Mouse (Mus musculus) CH12.LX (cell line): Measurements from ENCODE around the gene Gm37240. TPM values are rescaled to one million over a fixed set of nuclear protein-coding genes. Genes with fewer than 3 reads are reported as not detected.

Experiments
- DNase-seq: peaks from one replicate; pipeline ENCODE4 v3.0.0-alpha.2; 2013; ENCODE audit errors: extremely low read depth
- H3K27ac ChIP-seq: 2 replicates; pipeline ENCODE4 v1.5.1; 2012; ENCODE audit warnings: low read depth, mild to moderate bottlenecking, control low read depth, moderate library complexity; ENCODE audit not compliant: insufficient read depth
- H3K27me3 ChIP-seq: replicated peaks from 2 replicates; pipeline ENCODE3; 2012; ENCODE audit warnings: inconsistent platforms
- H3K36me3 ChIP-seq, 2 experiments: replicated peaks in 1 of 2; 2 replicates each; pipeline versions ENCODE3 to v1.6.1; 2012; ENCODE audit warnings: inconsistent platforms in 1 of 2, low read length in 1 of 2, mild to moderate bottlenecking in 1 of 2, mixed read lengths in 1 of 2, moderate library complexity in 1 of 2; ENCODE audit not compliant: control insufficient read depth in 1 of 2, insufficient read depth in 1 of 2
- H3K4me1 ChIP-seq, 2 experiments: 2 replicates each; pipeline ENCODE4 v1.6.1; 2012; ENCODE audit warnings: inconsistent platforms in 1 of 2, moderate library complexity in 1 of 2; ENCODE audit not compliant: insufficient read depth in 2 of 2, control insufficient read depth in 1 of 2
- H3K4me2 ChIP-seq: 2 replicates; pipeline ENCODE4 v1.6.1; 2012; ENCODE audit warnings: low read depth, mild to moderate bottlenecking, control low read depth; ENCODE audit not compliant: poor library complexity, insufficient read depth, severe bottlenecking
- H3K4me3 ChIP-seq, 3 experiments: fragments of 150-350 bp in 1 of 3; sonication (generic) in 1 of 3; replicated peaks in 1 of 3; 2 replicates each; pipeline versions ENCODE3 to v1.5.1; 2011 to 2012; ENCODE audit warnings: low read depth in 2 of 3, low read length in 2 of 3, mild to moderate bottlenecking in 2 of 3, moderate library complexity in 2 of 3, control low read depth in 1 of 3, improper control_type of control experiment in 1 of 3, inconsistent platforms in 1 of 3, mixed read lengths in 1 of 3; ENCODE audit not compliant: poor library complexity in 1 of 3
- H3K79me2 ChIP-seq: replicated peaks from 2 replicates; pipeline ENCODE4 v1.6.1; 2012; ENCODE audit warnings: mild to moderate bottlenecking, moderate library complexity; ENCODE audit not compliant: control insufficient read depth, poor library complexity, insufficient read depth, severe bottlenecking; ENCODE audit errors: extremely low read depth
- H3K9ac ChIP-seq: 2 replicates; pipeline ENCODE4 v1.6.1; 2012; ENCODE audit warnings: low read depth, mild to moderate bottlenecking, control low read depth, moderate library complexity; ENCODE audit not compliant: insufficient read depth
- H3K9me3 ChIP-seq: replicated peaks from 2 replicates; pipeline ENCODE3; 2012; ENCODE audit warnings: low read length, inconsistent platforms, mixed read lengths
- BHLHE40 ChIP-seq: IDR thresholded peaks from 2 replicates; pipeline ENCODE4 v1.6.1; 2011; ENCODE audit warnings: mild to moderate bottlenecking, low read depth, low read length, improper control_type of control experiment
- CHD1 ChIP-seq: IDR thresholded peaks from 2 replicates; pipeline ENCODE4 v1.6.1; 2012; ENCODE audit warnings: low read depth, low read length, improper control_type of control experiment, inconsistent platforms
- E2F4 ChIP-seq: IDR thresholded peaks from 2 replicates; pipeline ENCODE4 v1.6.1; 2011; ENCODE audit warnings: low read depth, low read length, improper control_type of control experiment; ENCODE audit not compliant: insufficient replicate concordance
- ELF1 ChIP-seq: IDR thresholded peaks from 2 replicates; pipeline ENCODE4 v1.6.1; 2014; ENCODE audit warnings: low read depth, mild to moderate bottlenecking, inconsistent platforms, low read length, improper control_type of control experiment
- EP300 ChIP-seq: IDR thresholded peaks from 2 replicates; pipeline ENCODE4 v1.6.1; 2011; ENCODE audit warnings: low read length, improper control_type of control experiment
- ETS1 ChIP-seq: conservative IDR thresholded peaks from 2 replicates; pipeline ENCODE4 v1.6.1; 2012; ENCODE audit warnings: low read depth, mild to moderate bottlenecking, inconsistent platforms, low read length, improper control_type of control experiment, moderate library complexity
- IRF4 ChIP-seq: IDR thresholded peaks from 2 replicates; pipeline ENCODE4 v1.6.1; 2014; ENCODE audit warnings: low read depth, mild to moderate bottlenecking, inconsistent platforms, low read length, improper control_type of control experiment
- JUN ChIP-seq: IDR thresholded peaks from 2 replicates; pipeline ENCODE4 v1.6.1; 2011; ENCODE audit warnings: low read depth, mild to moderate bottlenecking, low read length, improper control_type of control experiment, moderate library complexity; ENCODE audit not compliant: insufficient read depth
- JUND ChIP-seq: conservative IDR thresholded peaks from 2 replicates; pipeline ENCODE4 v1.6.1; 2011; ENCODE audit warnings: low read depth, low read length, improper control_type of control experiment
- KAT2A ChIP-seq: IDR thresholded peaks from 2 replicates; pipeline ENCODE4 v1.6.1; 2012; ENCODE audit warnings: low read length, improper control_type of control experiment, inconsistent platforms; ENCODE audit not compliant: insufficient replicate concordance
- MAX ChIP-seq: IDR thresholded peaks from 2 replicates; pipeline ENCODE4 v1.6.1; 2011; ENCODE audit warnings: low read length, improper control_type of control experiment
- MAZ ChIP-seq: IDR thresholded peaks from 2 replicates; pipeline ENCODE4 v1.6.1; 2012; ENCODE audit warnings: low read depth, mild to moderate bottlenecking, inconsistent platforms, low read length, improper control_type of control experiment, moderate library complexity
- MXI1 ChIP-seq: IDR thresholded peaks from 2 replicates; pipeline ENCODE4 v1.6.1; 2011; ENCODE audit warnings: mild to moderate bottlenecking, low read depth, low read length, improper control_type of control experiment
- NELFE ChIP-seq: IDR thresholded peaks from 2 replicates; pipeline ENCODE4 v1.6.1; 2011; ENCODE audit warnings: low read depth, low read length, improper control_type of control experiment
- NRF1 ChIP-seq: IDR thresholded peaks from 2 replicates; pipeline ENCODE4 v1.6.1; 2014; ENCODE audit warnings: low read depth, mild to moderate bottlenecking, inconsistent platforms, low read length, improper control_type of control experiment, moderate library complexity
- PAX5 ChIP-seq: IDR thresholded peaks from 2 replicates; pipeline ENCODE4 v1.6.1; 2012; ENCODE audit warnings: low read length, inconsistent platforms, mixed read lengths
- POLR2A ChIP-seq: IDR thresholded peaks from 2 replicates; pipeline ENCODE4 v1.6.1; 2011; ENCODE audit warnings: low read depth, mild to moderate bottlenecking, improper control_type of control experiment, low read length
- RAD21 ChIP-seq: IDR thresholded peaks from 2 replicates; pipeline ENCODE4 v1.6.1; 2011; ENCODE audit warnings: low read depth, mild to moderate bottlenecking, low read length, improper control_type of control experiment, moderate library complexity
- RCOR1 ChIP-seq: conservative IDR thresholded peaks from 2 replicates; pipeline ENCODE4 v1.6.1; 2012; ENCODE audit warnings: low read depth, mild to moderate bottlenecking, inconsistent platforms, low read length, improper control_type of control experiment
- SMC3 ChIP-seq: IDR thresholded peaks from 2 replicates; pipeline ENCODE4 v1.6.1; 2011; ENCODE audit warnings: low read depth, low read length, improper control_type of control experiment
- UBTF ChIP-seq: IDR thresholded peaks from 2 replicates; pipeline ENCODE4 v1.6.1; 2012; ENCODE audit warnings: low read depth, mild to moderate bottlenecking, inconsistent platforms, low read length, improper control_type of control experiment, moderate library complexity
- USF1 ChIP-seq: IDR thresholded peaks from 2 replicates; pipeline ENCODE4 v1.6.1; 2014; ENCODE audit warnings: low read depth, mild to moderate bottlenecking, inconsistent platforms, low read length, improper control_type of control experiment
- USF2 ChIP-seq: conservative IDR thresholded peaks from 2 replicates; pipeline ENCODE4 v1.6.1; 2011; ENCODE audit warnings: low read depth, low read length, improper control_type of control experiment
- ZC3H11A ChIP-seq: IDR thresholded peaks from 2 replicates; pipeline ENCODE4 v1.6.1; 2012; ENCODE audit warnings: low read depth, mild to moderate bottlenecking, inconsistent platforms, low read length, improper control_type of control experiment
- ZKSCAN1 ChIP-seq: IDR thresholded peaks from 2 replicates; pipeline ENCODE4 v1.6.1; 2012; ENCODE audit warnings: low read depth, inconsistent platforms, low read length, improper control_type of control experiment, borderline replicate concordance
- ZMIZ1 ChIP-seq: IDR thresholded peaks from 2 replicates; pipeline ENCODE4 v1.6.1; 2012; ENCODE audit warnings: low read depth, mild to moderate bottlenecking, inconsistent platforms, low read length, improper control_type of control experiment
- dilution Hi-C: fragments of 300-500 bp; cut with MboI; formaldehyde crosslinking; loops from 2 replicates; pipeline ENCODE4 v1.14.3; 2020; ENCODE audit warnings: low sequenced_read_pairs; ENCODE audit not compliant: extremely low pct_unique_long_range_greater_than_20kb, extremely low pct_ligation_motif_present
- in situ Hi-C: fragments of 300-500 bp; cut with MboI; formaldehyde crosslinking; loops from 3 replicates; pipeline ENCODE4 v1.14.3; 2019; ENCODE audit warnings: low sequenced_read_pairs, low pct_ligation_motif_present, low pct_unique_long_range_greater_than_20kb, mixed read lengths
- polyA plus RNA-seq: library from polyadenylated mRNA; unstranded; fragments of >175 nt; gene quantifications from 2 replicates; pipeline ENCODE4 v1.2.1, GENCODE M21; 2012; ENCODE audit warnings: low read depth; ENCODE audit not compliant: insufficient read length
- total RNA-seq, 2 experiments: library from RNA; depleted of rRNA; stranded (reverse); fragments of 300-350 nt in 1 of 2; fragments of >200 nt in 1 of 2; gene quantifications; 2 replicates each; pipeline ENCODE4 v1.2.3; 2012 to 2014

The Gm37240 gene
- total and polyA plus RNA-seq, 3 experiments, result 0.08 to 0.19 (median 0.14) TPM

GRCm38 (mm10) chr3:84619725-84620124, 1267.6 kb downstream of the Gm37240 start:
- TF ChIP-seq ELF1 (no peak), NRF1 (no peak), USF2 (no peak), RCOR1 (no peak), KAT2A (no peak), MAZ (no peak), MXI1 (no peak), NELFE (no peak), JUN (no peak), IRF4 (no peak), EP300 (no peak), RAD21 (no peak), SMC3 (no peak), PAX5 (no peak), ZKSCAN1 (no peak), BHLHE40 (no peak), ZMIZ1 (no peak)
- H3K36me3 ChIP-seq, result no peaks in the 10 kb centered on the region
- H3K79me2 ChIP-seq, result no peaks in the 10 kb centered on the region
- in situ Hi-C loops, result no loop called here
- no peak for DNase-seq
- peaks cover 7 to 13% of the 10 kb centered on the region in 2 experiments; a peak in 3 of 4 replicates for H3K4me1 ChIP-seq
- no peaks in the 10 kb centered on the region for H3K27me3 ChIP-seq
- dilution Hi-C loops, result no loop called here
- H3K4me3 ChIP-seq, result no peak overlapping the region
- no peak overlapping the region for H3K27ac ChIP-seq
- H3K9me3 ChIP-seq, result peaks cover 3% of the 10 kb centered on the region
- no peak overlapping the region for H3K4me2 ChIP-seq
- no peak overlapping the region for H3K9ac ChIP-seq

DNA sequence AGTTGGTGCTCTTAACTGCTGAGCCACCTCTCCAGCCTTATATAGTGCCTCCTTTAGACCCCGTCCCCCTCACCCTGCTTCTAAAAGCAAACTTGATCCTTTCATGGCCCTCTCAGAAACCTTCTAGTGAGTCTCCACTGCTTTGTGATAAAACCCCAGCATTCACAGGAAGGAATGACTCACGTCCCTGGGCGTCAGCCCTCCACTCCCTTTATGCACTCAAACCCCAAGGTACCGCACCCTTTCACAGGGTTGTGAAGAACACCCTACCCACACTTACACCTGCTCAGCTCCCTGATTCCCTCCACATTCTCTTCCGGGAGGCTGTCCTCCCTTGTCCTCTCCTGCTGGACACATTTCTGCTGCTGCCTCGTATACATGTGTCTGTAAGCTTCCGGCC, 1268.3 kb downstream of the Gm37240 start:
- in situ Hi-C loops (no loop called here), dilution Hi-C loops (no loop called here)
- no peak overlapping the region for H3K27ac ChIP-seq
- no peak for TF ChIP-seq MAX
- TF ChIP-seq UBTF, result no peak
- TF ChIP-seq ELF1, result no peak
- no peak for TF ChIP-seq MXI1
- TF ChIP-seq CHD1, result no peak
- TF ChIP-seq JUND, result no peak
- no peak for TF ChIP-seq USF1
- no peak for TF ChIP-seq ETS1
- TF ChIP-seq E2F4, result no peak
- TF ChIP-seq MAZ, result no peak
- no peak for TF ChIP-seq POLR2A
- TF ChIP-seq ZC3H11A, result no peak
- H3K4me2 ChIP-seq, result no peak overlapping the region
- H3K9ac ChIP-seq, result no peak overlapping the region
- H3K9me3 ChIP-seq, result peaks cover 3% of the 10 kb centered on the region
- no peaks in the 10 kb centered on the region for H3K79me2 ChIP-seq
- DNase-seq, result no peak
- H3K36me3 ChIP-seq, result no peaks in the 10 kb centered on the region
- no peak overlapping the region for H3K4me3 ChIP-seq
- no peaks in the 10 kb centered on the region for H3K27me3 ChIP-seq
- H3K4me1 ChIP-seq, result peaks cover 7 to 13% of the 10 kb centered on the region in 2 experiments; a peak in 3 of 4 replicates
